Mouse (Mus musculus) megakaryocyte, embryonic 14.5 days (primary cell): ENCODE results near the gene Cpe. TPM values are rescaled to one million over a fixed set of nuclear protein-coding genes. Genes with fewer than 3 reads are reported as not detected.

ENCODE experiments used
- H3K27me3 ChIP-seq: replicated peaks from 2 replicates; pipeline ENCODE3; 2012; ENCODE audit warnings: inconsistent platforms
- H3K36me3 ChIP-seq: replicated peaks from 2 replicates; pipeline ENCODE3; 2012; ENCODE audit warnings: low read length, inconsistent platforms, mixed read lengths
- H3K4me1 ChIP-seq: 2 replicates; pipeline ENCODE4 v1.6.1; 2012; ENCODE audit warnings: inconsistent platforms
- H3K4me3 ChIP-seq: replicated peaks from 2 replicates; pipeline ENCODE3; 2012; ENCODE audit warnings: moderate library complexity, mild to moderate bottlenecking, inconsistent platforms
- H3K9me3 ChIP-seq: 2 replicates; pipeline ENCODE4 v1.6.1; 2012; ENCODE audit warnings: inconsistent platforms
- FLI1 ChIP-seq: IDR thresholded peaks from 2 replicates; pipeline ENCODE4 v1.6.1; 2012; ENCODE audit warnings: low read length, inconsistent platforms, mixed read lengths
- GATA1 ChIP-seq: IDR thresholded peaks from 3 replicates; pipeline ENCODE4 v1.6.1; 2012; ENCODE audit warnings: mixed read lengths, low read length, inconsistent platforms, borderline replicate concordance
- polyA plus RNA-seq: library from polyadenylated mRNA; stranded (reverse); fragments of >175 nt; gene quantifications from 2 replicates; pipeline ENCODE4 v1.2.3, GENCODE M21; 2012; ENCODE audit warnings: low replicate concordance; ENCODE audit not compliant: insufficient read depth

The Cpe gene
- polyA plus RNA-seq, 1 experiment: not detected

GRCm38 (mm10) chr8:64657517-64657916, 35.3 kb downstream of the Cpe start:
- Histone ChIP-seq H3K9me3 (no peaks in the 10 kb centered on the region), H3K4me3 (no peak overlapping the region), H3K27me3 (no peaks in the 10 kb centered on the region), H3K36me3 (no peaks in the 10 kb centered on the region), H3K4me1 (no peaks in the 10 kb centered on the region)
- TF ChIP-seq FLI1 (no peak), GATA1 (no peak)

GRCm38 (mm10) chr8:64655887-64656286, 37.0 kb downstream of the Cpe start:
- TF ChIP-seq GATA1 (no peak), FLI1 (no peak)
- H3K36me3 ChIP-seq: no peaks in the 10 kb centered on the region
- H3K4me1 ChIP-seq: no peaks in the 10 kb centered on the region
- H3K9me3 ChIP-seq: no peaks in the 10 kb centered on the region
- H3K4me3 ChIP-seq: no peak overlapping the region
- no peaks in the 10 kb centered on the region for H3K27me3 ChIP-seq

- TF ChIP-seq GATA1 (no peak), FLI1 (no peak)
- Histone ChIP-seq H3K4me1 (no peaks in the 10 kb centered on the region), H3K27me3 (no peaks in the 10 kb centered on the region), H3K4me3 (no peak overlapping the region), H3K36me3 (no peaks in the 10 kb centered on the region), H3K9me3 (no peaks in the 10 kb centered on the region)
These were observed 37.8 kb downstream of the Cpe start for GRCm38 (mm10) chr8:64655087-64655486.

GRCm38 (mm10) chr8:64652285-64652684, 40.6 kb downstream of the Cpe start:
- H3K4me3 ChIP-seq: no peak overlapping the region
- no peaks in the 10 kb centered on the region for H3K36me3 ChIP-seq
- no peaks in the 10 kb centered on the region for H3K4me1 ChIP-seq
- H3K27me3 ChIP-seq: no peaks in the 10 kb centered on the region
- H3K9me3 ChIP-seq: no peaks in the 10 kb centered on the region
- no peak for TF ChIP-seq GATA1
- no peak for TF ChIP-seq FLI1

DNA sequence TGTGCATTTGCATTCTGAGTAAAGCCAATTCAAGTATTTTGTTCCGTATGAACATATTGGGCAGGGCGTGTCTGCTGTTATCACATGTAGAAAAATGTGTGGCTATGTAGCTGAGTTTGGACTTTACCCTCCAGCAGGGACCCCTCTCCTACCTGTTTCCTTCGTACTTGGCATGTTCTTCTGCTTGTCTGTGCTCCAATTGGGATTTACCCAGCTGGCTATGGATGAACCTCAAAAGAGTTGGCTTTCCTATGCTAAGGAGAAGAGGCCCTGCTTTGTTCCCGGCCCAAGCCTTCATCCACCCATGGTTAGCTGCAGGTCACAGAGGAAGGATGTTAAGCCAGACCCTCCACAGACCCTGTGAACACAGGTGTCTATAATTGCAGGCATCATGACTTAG, 44.8 kb downstream of the Cpe start:
- no peaks in the 10 kb centered on the region for H3K9me3 ChIP-seq
- H3K27me3 ChIP-seq: no peaks in the 10 kb centered on the region
- no peaks in the 10 kb centered on the region for H3K4me1 ChIP-seq
- H3K4me3 ChIP-seq: no peak overlapping the region
- H3K36me3 ChIP-seq: no peaks in the 10 kb centered on the region
- TF ChIP-seq FLI1 (no peak), GATA1 (no peak)

- no peak overlapping the region for H3K4me3 ChIP-seq
- no peaks in the 10 kb centered on the region for H3K27me3 ChIP-seq
- H3K36me3 ChIP-seq: no peaks in the 10 kb centered on the region
- H3K9me3 ChIP-seq: no peaks in the 10 kb centered on the region
- TF ChIP-seq FLI1 (no peak), GATA1 (no peak)
- H3K4me1 ChIP-seq: no peaks in the 10 kb centered on the region
These were observed 45.7 kb downstream of the Cpe start for GRCm38 (mm10) chr8:64647148-64647547.

- no peak overlapping the region for H3K4me3 ChIP-seq
- no peaks in the 10 kb centered on the region for H3K4me1 ChIP-seq
- peaks cover 4% of the 10 kb centered on the region; the same call in 1 of the 2 replicates for H3K9me3 ChIP-seq
- H3K36me3 ChIP-seq: no peaks in the 10 kb centered on the region
- H3K27me3 ChIP-seq: no peaks in the 10 kb centered on the region
- no peak for TF ChIP-seq GATA1
These were observed 46.4 kb downstream of the Cpe start for GRCm38 (mm10) chr8:64646421-64646820.

DNA sequence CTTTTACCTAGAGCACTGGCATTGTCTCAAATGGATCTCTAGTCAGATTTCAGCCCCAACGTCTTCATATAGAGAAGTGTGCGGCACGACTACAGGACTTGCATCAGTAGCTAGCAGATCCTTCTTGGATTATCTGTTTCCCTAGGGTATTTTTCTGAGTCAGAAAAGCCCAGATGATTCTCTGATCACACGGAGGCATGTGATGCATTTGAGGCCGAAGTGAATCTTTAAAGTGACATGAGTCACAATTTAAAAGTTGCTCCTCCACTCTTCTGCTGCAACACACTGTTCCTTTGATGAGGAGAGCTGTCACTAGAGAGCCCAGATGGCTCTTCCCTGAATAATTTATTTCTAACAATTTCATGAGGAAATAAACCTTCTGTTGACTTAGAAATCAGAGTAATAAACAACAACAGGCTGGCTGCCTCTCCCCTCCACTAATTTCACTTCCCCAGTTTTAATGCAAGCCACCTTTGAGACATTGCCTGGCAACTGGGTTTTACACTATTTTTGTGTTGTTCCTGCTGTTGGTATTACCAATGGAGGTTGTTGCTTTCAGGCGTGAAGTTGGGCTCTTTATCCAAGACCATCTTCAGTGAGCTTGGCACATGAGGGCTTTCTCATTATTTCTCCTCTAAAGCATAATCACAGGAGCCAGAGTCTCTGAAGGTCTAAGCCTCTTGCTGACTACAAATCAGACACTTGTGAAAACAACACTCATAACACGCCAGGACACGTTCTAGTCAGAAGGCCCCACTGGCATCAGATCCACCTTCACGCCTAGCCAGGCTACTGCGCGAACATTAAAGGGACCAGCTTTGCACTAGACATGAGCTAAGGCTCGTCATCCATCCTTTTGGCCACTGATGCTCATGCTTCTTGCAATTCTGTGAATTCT, 48.5 kb downstream of the Cpe start:
- Histone ChIP-seq H3K27me3 (no peaks in the 10 kb centered on the region), H3K36me3 (no peaks in the 10 kb centered on the region), H3K4me3 (no peak overlapping the region), H3K9me3 (peaks cover 4% of the 10 kb centered on the region; the same call in 1 of the 2 replicates), H3K4me1 (no peaks in the 10 kb centered on the region)
- TF ChIP-seq FLI1 (no peak), GATA1 (no peak)

GRCm38 (mm10) chr8:64643382-64643781, 49.5 kb downstream of the Cpe start:
- Histone ChIP-seq H3K4me1 (no peaks in the 10 kb centered on the region), H3K27me3 (no peaks in the 10 kb centered on the region), H3K4me3 (no peak overlapping the region), H3K36me3 (no peaks in the 10 kb centered on the region), H3K9me3 (peaks cover 4% of the 10 kb centered on the region; the same call in 1 of the 2 replicates)
- TF ChIP-seq GATA1 (no peak), FLI1 (no peak)

- H3K4me1 ChIP-seq: no peaks in the 10 kb centered on the region
- no peak overlapping the region for H3K4me3 ChIP-seq
- H3K36me3 ChIP-seq: no peaks in the 10 kb centered on the region
- no peaks in the 10 kb centered on the region for H3K27me3 ChIP-seq
- TF ChIP-seq FLI1 (no peak), GATA1 (no peak)
- peaks cover 4% of the 10 kb centered on the region; the same call in 1 of the 2 replicates for H3K9me3 ChIP-seq
These were observed 50.1 kb downstream of the Cpe start for GRCm38 (mm10) chr8:64642799-64643198.
